Mouse (Mus musculus): ENCODE results near the gene 4933405L10Rik. TPM values are rescaled to one million over a fixed set of nuclear protein-coding genes. Genes with fewer than 3 reads are reported as not detected.

4933405L10Rik gene
- not detected in 2 replicates for polyA plus RNA-seq (2015; fragmentation: Nextera tagmentation; extraction: Ambion mirVana)

GRCm38 (mm10) chr8:105707498-105708403 lies at the start of gene 4933405L10Rik, which contains the start of gene Enkd1:
Gene 4933405L10Rik (plus strand): TSS chr8:105707655.
Gene Enkd1 (minus strand): TSS chr8:105708210.
- peaks cover 20% of the 10 kb centered on the region for H3K4me1 ChIP-seq (ENCODE audit: control insufficient read depth, low read depth, low read length)
- no peaks in the 10 kb centered on the region for H3K27me3 ChIP-seq (ENCODE audit: control insufficient read depth, insufficient read depth, low read depth, low read length)
- under 1% methylated on average over 55 of the region's 55 CpGs for WGBS (ENCODE audit: insufficient replicate concordance)
- peak within 1 kb of the TSS; percentile 82 for H3K4me3 ChIP-seq (ENCODE audit: low read depth, low read length)
- peak within 1 kb of the TSS; percentile 60 for H3K9ac ChIP-seq (ENCODE audit: low read depth, low read length)
- no peaks in the 10 kb centered on the region for H3K9me3 ChIP-seq (replicated peaks; ENCODE audit: control insufficient read depth, low read length)
- H3K4me2 ChIP-seq (ENCODE audit: low read depth, low read length) = peak within 1 kb of the TSS; percentile 94
- no peak within 1 kb of the TSS for H3K27ac ChIP-seq (ENCODE audit: low read length)
- peak; percentile 71 for ATAC-seq (ENCODE audit: low read depth)
- H3K36me3 ChIP-seq (ENCODE audit: control insufficient read depth, insufficient read depth) = no peaks in the 10 kb centered on the region

GRCm38 (mm10) chr8:105661167-105661566 lies 46.3 kb upstream of the 4933405L10Rik start:
- Histone ChIP-seq H3K27ac (ENCODE audit: low read length) (no peak overlapping the region), H3K36me3 (ENCODE audit: control insufficient read depth, insufficient read depth) (peaks cover 23% of the 10 kb centered on the region), H3K4me3 (ENCODE audit: low read depth, low read length) (no peak overlapping the region), H3K9me3 (replicated peaks; ENCODE audit: control insufficient read depth, low read length) (no peaks in the 10 kb centered on the region), H3K27me3 (ENCODE audit: control insufficient read depth, insufficient read depth, low read depth, low read length) (no peaks in the 10 kb centered on the region), H3K4me2 (ENCODE audit: low read depth, low read length) (no peak overlapping the region), H3K9ac (ENCODE audit: low read depth, low read length) (no peak overlapping the region), H3K4me1 (ENCODE audit: control insufficient read depth, low read depth, low read length) (no peaks in the 10 kb centered on the region)
- WGBS (ENCODE audit: insufficient replicate concordance) = 66% methylated on average over 3 of the region's 3 CpGs
- ATAC-seq (ENCODE audit: low read depth) = no peak

- Histone ChIP-seq H3K4me3 (ENCODE audit: low read depth, low read length) (no peak overlapping the region), H3K27ac (ENCODE audit: low read length) (no peak overlapping the region), H3K4me2 (ENCODE audit: low read depth, low read length) (no peak overlapping the region), H3K9me3 (replicated peaks; ENCODE audit: control insufficient read depth, low read length) (no peaks in the 10 kb centered on the region), H3K9ac (ENCODE audit: low read depth, low read length) (no peak overlapping the region), H3K36me3 (ENCODE audit: control insufficient read depth, insufficient read depth) (peaks cover 87% of the 10 kb centered on the region), H3K4me1 (ENCODE audit: control insufficient read depth, low read depth, low read length) (no peaks in the 10 kb centered on the region), H3K27me3 (ENCODE audit: control insufficient read depth, insufficient read depth, low read depth, low read length) (no peaks in the 10 kb centered on the region)
- ATAC-seq (ENCODE audit: low read depth) = no peak
- 71% methylated on average over 1 of the region's 1 CpGs for WGBS (ENCODE audit: insufficient replicate concordance)
Observed at GRCm38 (mm10) chr8:105677891-105678290, 29.6 kb upstream of the 4933405L10Rik start.

GRCm38 (mm10) chr8:105685325-105685724 lies 22.1 kb upstream of the 4933405L10Rik start:
- H3K36me3 ChIP-seq (ENCODE audit: control insufficient read depth, insufficient read depth) = peaks cover 33% of the 10 kb centered on the region
- 60% methylated on average over 7 of the region's 7 CpGs for WGBS (ENCODE audit: insufficient replicate concordance)
- H3K4me1 ChIP-seq (ENCODE audit: control insufficient read depth, low read depth, low read length) = no peaks in the 10 kb centered on the region; the same call in 1 of the 2 replicates
- H3K4me3 ChIP-seq (ENCODE audit: low read depth, low read length) = no peak overlapping the region
- H3K27ac ChIP-seq (ENCODE audit: low read length) = no peak overlapping the region
- no peak for ATAC-seq (ENCODE audit: low read depth)
- no peaks in the 10 kb centered on the region for H3K9me3 ChIP-seq (replicated peaks; ENCODE audit: control insufficient read depth, low read length)
- 0 out of 2 replicates have a peak overlapping the region, but pooled peaks have one; percentile 34 for H3K4me2 ChIP-seq (ENCODE audit: low read depth, low read length)
- H3K27me3 ChIP-seq (ENCODE audit: control insufficient read depth, insufficient read depth, low read depth, low read length) = no peaks in the 10 kb centered on the region
- no peak overlapping the region for H3K9ac ChIP-seq (ENCODE audit: low read depth, low read length)

- Histone ChIP-seq H3K4me3 (ENCODE audit: low read depth, low read length) (peak within 1 kb of the TSS; percentile 16), H3K36me3 (ENCODE audit: control insufficient read depth, insufficient read depth) (peaks cover 27% of the 10 kb centered on the region), H3K27me3 (ENCODE audit: control insufficient read depth, insufficient read depth, low read depth, low read length) (no peaks in the 10 kb centered on the region), H3K4me1 (ENCODE audit: control insufficient read depth, low read depth, low read length) (no peaks in the 10 kb centered on the region; the same call in 1 of the 2 replicates), H3K9ac (ENCODE audit: low read depth, low read length) (no peak within 1 kb of the TSS), H3K27ac (ENCODE audit: low read length) (no peak within 1 kb of the TSS), H3K4me2 (ENCODE audit: low read depth, low read length) (peak within 1 kb of the TSS; percentile 34), H3K9me3 (replicated peaks; ENCODE audit: control insufficient read depth, low read length) (no peaks in the 10 kb centered on the region)
- peak; percentile 30 for ATAC-seq (ENCODE audit: low read depth)
- 3% methylated on average over 26 of the region's 26 CpGs for WGBS (ENCODE audit: insufficient replicate concordance)
Observed at GRCm38 (mm10) chr8:105685796-105686308, 21.6 kb upstream of the 4933405L10Rik start, which contains the start of gene Carmil2. Gene Carmil2 (plus strand): TSS chr8:105686274.

GRCm38 (mm10) chr8:105686551-105686950 lies 20.9 kb upstream of the 4933405L10Rik start:
- Histone ChIP-seq H3K4me2 (ENCODE audit: low read depth, low read length) (no peak overlapping the region), H3K9me3 (replicated peaks; ENCODE audit: control insufficient read depth, low read length) (no peaks in the 10 kb centered on the region), H3K4me1 (ENCODE audit: control insufficient read depth, low read depth, low read length) (no peaks in the 10 kb centered on the region; the same call in 1 of the 2 replicates), H3K36me3 (ENCODE audit: control insufficient read depth, insufficient read depth) (peaks cover 20% of the 10 kb centered on the region), H3K27me3 (ENCODE audit: control insufficient read depth, insufficient read depth, low read depth, low read length) (no peaks in the 10 kb centered on the region), H3K9ac (ENCODE audit: low read depth, low read length) (no peak overlapping the region), H3K27ac (ENCODE audit: low read length) (no peak overlapping the region), H3K4me3 (ENCODE audit: low read depth, low read length) (no peak overlapping the region; the same call in 1 of the 2 replicates)
- WGBS (ENCODE audit: insufficient replicate concordance) = 55% methylated on average over 6 of the region's 6 CpGs
- no peak for ATAC-seq (ENCODE audit: low read depth)

- Histone ChIP-seq H3K4me3 (ENCODE audit: low read depth, low read length) (no peak overlapping the region), H3K27me3 (ENCODE audit: control insufficient read depth, insufficient read depth, low read depth, low read length) (no peaks in the 10 kb centered on the region), H3K4me1 (ENCODE audit: control insufficient read depth, low read depth, low read length) (no peaks in the 10 kb centered on the region; the same call in 1 of the 2 replicates), H3K9me3 (replicated peaks; ENCODE audit: control insufficient read depth, low read length) (no peaks in the 10 kb centered on the region), H3K27ac (ENCODE audit: low read length) (no peak overlapping the region), H3K36me3 (ENCODE audit: control insufficient read depth, insufficient read depth) (peaks cover 12% of the 10 kb centered on the region), H3K4me2 (ENCODE audit: low read depth, low read length) (no peak overlapping the region), H3K9ac (ENCODE audit: low read depth, low read length) (no peak overlapping the region)
- 73% methylated on average over 8 of the region's 8 CpGs for WGBS (ENCODE audit: insufficient replicate concordance)
- ATAC-seq (ENCODE audit: low read depth) = no peak
Observed at GRCm38 (mm10) chr8:105687512-105687911, 19.9 kb upstream of the 4933405L10Rik start.

GRCm38 (mm10) chr8:105688242-105688752 lies 19.2 kb upstream of the 4933405L10Rik start:
- Histone ChIP-seq H3K4me2 (ENCODE audit: low read depth, low read length) (no peak overlapping the region), H3K4me1 (ENCODE audit: control insufficient read depth, low read depth, low read length) (no peaks in the 10 kb centered on the region; the same call in 1 of the 2 replicates), H3K4me3 (ENCODE audit: low read depth, low read length) (no peak overlapping the region), H3K27me3 (ENCODE audit: control insufficient read depth, insufficient read depth, low read depth, low read length) (peaks cover under 1% of the 10 kb centered on the region; the same call in 1 of the 2 replicates), H3K27ac (ENCODE audit: low read length) (no peak overlapping the region), H3K36me3 (ENCODE audit: control insufficient read depth, insufficient read depth) (peaks cover 6% of the 10 kb centered on the region), H3K9me3 (replicated peaks; ENCODE audit: control insufficient read depth, low read length) (no peaks in the 10 kb centered on the region), H3K9ac (ENCODE audit: low read depth, low read length) (no peak overlapping the region)
- no peak for ATAC-seq (ENCODE audit: low read depth)
- WGBS (ENCODE audit: insufficient replicate concordance) = 48% methylated on average over 14 of the region's 14 CpGs

Data from liver, embryonic 16.5 days (tissue).